Mouse (Mus musculus) kidney, postnatal 10 days (tissue): ENCODE results near the gene Slc20a1.

Source experiments
- DNase-seq: peaks from one replicate; pipeline ENCODE4 v3.0.0; 2021; ENCODE audit warnings: mixed read lengths

The Slc20a1 gene

DNA sequence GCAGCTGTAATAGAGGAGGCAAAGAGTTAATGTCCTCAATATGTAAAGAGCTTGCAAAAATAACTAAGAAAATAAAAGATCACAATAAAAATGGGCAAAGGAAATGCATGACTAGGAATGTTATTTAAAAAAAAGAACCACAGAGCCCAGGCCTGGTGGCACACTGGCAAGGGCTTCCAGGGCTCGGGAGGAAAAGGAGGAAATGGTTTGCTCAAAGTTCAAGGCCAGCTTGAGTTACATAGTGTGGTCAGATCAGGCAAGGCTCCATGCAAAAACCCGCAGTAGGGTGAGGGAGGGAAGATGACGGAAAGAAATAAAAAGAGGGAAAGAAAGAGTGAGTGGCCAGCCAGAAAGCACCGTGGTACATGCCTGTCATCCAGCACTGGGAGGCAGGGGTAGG is 30.0 kb downstream of the Slc20a1 start:
- DNase-seq = no peak

- no peak for DNase-seq
These were observed 30.8 kb downstream of the Slc20a1 start for GRCm38 (mm10) chr2:129229316-129229715.

DNA sequence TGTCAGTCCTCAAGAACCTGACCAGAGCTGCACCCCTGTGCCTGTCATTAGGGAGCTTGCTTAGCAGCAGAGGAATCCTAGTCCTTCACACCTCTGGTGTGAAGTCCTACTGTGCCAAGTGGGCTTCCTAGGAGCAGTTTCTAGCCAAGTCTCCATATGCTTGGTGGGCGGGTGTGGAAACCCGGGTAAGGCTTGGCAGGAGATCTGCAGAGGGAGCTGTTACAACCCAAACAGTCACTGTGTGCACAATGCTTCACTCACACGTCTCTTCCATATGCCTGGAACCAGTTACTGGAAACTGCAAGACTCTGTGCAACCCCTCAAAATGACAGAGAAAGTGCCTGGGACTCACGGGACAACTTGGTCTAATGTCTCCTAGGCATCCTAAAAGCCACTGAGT is 33.5 kb downstream of the Slc20a1 start:
- DNase-seq = no peak

DNA sequence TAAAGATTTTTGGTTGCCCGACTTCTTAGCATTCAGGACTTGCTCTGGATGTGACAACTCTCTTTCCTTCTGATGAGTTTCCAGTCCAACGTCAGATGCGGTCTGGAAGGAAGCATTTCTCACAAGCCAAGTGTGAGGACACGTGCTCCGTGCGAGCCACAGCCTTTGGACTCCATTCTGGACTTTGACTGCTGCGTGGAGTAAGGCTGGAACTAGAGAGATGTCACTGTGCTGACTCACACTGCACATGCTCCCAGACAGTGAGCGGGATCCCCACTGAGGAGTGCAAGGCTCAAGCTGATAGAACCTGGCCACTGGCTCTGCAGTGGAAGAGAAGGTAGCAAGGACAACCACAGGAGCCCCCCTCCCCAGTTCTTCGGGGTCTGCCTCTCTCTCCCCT is 33.9 kb downstream of the Slc20a1 start:
- DNase-seq = peak; percentile 73

DNA sequence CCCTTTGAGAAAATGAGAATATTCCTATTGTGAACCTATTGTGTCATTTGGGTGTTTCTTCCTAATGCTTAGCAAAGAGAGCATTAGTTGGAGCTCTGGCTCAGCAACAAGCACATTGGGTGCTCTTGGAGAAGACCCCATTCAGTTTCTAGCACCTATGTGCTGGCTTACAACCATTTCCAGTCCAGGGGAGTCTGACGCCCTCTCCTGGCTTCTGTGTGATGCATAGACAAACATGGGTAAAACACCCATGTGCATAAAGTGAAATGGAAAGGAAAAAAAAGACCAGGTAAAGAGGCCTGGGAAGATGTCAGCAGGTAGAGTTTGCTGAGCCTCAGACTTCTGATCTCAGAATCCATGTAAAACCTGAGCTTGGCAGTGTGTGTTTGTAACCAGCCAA is 34.7 kb downstream of the Slc20a1 start:
- DNase-seq = no peak

DNA sequence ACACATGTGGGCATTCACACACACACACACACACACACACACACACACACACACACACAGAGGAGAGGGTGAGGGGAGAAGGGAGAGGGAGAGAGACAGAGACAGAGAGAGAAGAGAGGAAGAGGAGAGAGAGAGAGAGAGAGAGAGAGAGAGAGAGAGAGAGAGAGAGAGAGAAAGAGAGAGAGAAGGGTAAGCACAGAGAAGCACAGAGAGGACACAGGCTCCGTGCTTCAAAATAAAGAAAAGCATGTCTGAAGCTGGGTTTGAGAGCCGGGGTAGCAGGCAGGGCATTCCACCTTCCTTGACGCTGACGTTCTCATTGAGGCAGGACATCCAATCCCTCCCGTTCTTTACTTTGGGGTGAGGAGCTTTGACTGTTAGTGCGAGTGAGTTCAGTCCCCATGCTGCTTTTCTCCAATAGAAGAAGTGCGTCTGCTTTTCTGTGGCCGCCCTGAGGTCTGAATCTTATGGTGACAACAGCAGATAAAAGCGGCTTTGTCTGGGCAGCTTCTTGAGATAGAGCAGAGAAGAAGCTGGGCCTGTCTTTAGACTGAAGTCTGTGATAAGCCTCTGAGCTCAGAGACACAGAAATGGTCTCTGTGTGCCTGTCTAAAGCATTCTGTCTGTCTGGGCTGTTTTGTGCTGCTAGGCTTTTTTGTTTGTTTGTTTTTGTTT is 35.4 kb downstream of the Slc20a1 start:
- no peak for DNase-seq

GRCm38 (mm10) chr2:129234731-129235130 is 36.2 kb downstream of the Slc20a1 start:
- DNase-seq = no peak

DNA sequence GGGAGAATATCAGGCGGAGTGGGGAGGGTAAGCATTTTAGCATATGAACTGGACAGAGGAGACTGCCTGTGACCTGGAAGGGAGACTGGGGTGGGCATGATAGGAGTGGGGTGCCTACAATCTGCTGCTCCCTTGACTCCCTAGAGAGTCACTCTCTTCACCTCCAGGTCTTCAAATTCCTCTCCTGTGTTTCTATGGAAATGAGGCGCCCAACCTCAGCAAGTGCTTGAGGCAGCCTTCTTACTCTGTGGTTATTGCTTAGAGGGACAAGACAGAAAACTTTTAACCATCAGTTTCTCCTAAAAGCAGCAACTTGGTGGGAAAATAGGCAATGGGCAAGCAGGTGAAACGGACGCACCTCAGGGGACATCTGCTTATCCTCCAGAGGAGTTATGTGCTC is 38.0 kb downstream of the Slc20a1 start:
- no peak for DNase-seq

DNA sequence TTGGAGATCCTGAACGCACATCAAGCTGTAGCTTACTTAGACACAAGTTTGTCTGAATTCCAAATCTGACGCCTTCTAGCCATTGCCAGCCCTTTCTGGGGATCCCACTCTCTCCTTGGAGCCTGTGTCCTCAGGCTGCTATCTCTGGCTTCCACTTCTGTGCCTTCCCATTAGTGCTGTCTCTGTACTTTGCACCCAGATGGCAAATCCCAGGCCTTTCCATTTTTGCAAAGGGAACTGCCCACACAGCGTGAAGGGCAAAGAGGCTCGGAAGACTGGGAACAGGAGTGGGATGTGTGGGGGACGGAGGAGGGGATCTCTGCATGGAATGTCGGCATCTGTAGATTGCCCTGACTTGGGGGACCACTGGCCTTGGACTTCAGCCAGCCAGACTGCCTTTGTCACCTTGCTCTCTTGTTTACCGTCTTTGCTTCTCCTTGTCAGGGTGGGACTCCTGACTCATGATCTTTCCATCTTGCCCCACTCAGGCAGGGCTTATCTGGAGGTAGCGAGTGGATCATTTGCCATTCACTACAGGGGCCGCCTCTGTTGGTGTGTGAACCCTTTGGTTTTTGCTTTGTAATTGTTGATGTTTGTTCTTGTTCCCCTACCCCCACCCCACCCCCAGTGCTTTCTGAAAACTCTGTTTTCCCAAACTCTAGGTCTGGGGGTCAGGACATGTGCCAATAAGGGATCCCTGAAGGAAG is 42.3 kb downstream of the Slc20a1 start:
- no peak for DNase-seq

DNA sequence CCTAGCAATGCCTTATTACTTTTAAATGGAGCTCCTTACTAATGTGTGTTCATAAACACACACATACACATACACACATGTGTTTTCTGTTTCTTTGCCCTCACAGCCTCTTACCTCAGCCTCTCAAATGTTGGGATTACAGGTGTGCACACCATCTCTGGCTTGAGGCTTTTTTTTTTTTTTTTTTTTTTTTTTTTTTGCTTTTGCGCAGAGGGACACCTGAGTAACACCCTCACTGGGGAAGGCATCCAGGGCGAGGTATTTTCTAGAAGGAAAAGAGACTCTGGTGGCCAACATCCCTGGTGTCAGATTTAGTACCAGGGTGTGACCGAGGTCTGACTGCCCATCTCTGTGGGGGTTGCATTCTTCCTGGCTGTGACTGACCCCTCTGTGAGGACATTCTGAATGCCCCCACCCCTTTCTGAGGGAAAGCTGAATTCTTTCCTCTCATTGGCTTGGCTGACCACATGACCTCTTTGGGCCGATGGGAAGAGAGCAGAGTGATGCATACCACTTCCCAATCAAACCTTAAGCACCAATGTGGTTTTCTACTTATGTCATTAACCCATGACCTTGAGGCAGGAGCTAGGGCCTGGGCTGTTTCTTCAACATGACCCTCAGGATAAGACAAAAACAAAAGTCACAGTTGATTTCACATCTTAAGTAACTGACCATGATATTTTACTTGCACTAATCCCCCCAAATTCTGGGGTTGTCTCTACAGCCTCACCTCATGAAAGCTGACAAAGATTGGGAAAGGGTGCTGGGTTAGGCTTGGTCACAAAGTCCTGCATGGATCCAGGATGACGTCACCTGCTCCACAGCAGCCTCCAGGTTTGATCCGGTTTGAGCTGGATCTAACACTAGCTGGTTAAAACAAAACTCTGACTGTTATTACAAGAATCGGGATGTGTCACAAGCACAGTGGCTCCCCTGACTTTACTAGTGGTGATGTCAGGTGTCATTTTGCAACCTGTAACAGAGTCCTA is 43.6 kb downstream of the Slc20a1 start:
- DNase-seq = peak; percentile 53

DNA sequence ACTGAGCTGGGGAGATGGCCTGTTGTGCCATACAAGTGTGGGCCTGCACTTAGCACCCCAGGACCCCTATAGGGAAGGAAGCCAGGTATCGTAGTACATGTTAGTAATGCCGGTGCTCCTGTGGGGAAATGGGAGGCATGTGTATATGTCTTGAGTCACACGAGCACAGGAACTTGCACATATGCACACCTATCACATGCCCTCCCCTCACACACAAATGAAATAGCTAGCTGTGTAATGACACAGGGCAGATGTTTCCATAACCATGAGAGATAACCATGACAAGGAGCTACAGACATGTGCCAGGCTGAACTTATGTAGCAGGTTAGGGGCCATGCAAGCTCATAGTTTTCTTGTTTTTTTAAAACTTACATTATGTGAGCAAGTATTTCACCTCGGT is 44.4 kb downstream of the Slc20a1 start:
- no peak for DNase-seq

DNA sequence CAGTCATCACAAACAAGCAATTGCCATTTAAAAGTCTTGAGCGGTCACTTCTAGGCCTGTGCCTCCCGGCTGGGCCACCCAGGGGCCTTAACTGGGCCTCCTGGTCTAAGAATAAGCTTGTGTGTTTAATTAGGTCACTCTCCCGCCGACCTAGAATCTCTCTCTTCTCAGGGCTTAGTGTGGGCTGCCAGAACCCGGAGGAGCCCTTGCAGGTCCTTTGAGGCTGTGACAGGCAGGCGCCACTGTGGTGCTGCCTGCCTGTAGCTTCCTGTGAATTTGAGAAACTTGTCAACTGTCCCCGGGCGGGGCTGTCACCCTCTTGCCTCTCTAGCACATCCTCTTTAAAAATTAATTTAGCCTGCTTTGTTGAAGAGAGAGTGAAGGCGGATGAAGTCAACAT is 45.2 kb downstream of the Slc20a1 start:
- DNase-seq = peak; percentile 42

DNA sequence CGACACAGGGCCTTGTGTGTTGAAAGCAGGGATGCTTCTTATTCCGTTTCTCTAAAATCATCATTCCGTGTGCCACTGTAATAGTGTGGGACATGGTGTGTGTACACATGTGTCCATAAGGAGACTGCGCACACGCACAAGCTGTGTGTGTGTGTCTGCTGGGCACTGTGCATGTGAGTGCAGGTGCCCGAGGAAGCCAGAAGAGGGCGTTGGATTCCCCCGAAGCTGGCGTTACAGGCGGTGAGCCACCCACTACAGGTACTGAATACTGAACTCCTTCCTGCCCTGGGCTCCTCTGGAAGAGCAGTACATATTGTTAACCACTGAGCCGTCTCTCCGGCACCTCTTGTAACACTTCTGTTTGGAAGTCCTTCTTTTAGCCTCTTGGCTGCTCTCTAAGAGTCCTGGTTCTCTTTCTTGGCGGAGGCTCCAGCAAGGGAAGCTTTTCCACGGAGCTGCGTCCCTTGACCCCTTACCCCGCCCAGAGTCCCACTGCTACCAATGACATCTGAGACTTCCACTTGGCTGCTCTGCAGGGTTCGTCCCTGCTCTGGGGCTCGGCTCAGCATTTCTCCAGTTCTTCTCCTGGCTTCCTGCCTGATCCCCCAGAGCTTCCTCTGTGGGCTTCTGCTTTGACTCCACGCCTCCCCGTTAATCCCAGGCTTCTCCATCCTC is 46.0 kb downstream of the Slc20a1 start:
- peak; percentile 44 for DNase-seq

DNA sequence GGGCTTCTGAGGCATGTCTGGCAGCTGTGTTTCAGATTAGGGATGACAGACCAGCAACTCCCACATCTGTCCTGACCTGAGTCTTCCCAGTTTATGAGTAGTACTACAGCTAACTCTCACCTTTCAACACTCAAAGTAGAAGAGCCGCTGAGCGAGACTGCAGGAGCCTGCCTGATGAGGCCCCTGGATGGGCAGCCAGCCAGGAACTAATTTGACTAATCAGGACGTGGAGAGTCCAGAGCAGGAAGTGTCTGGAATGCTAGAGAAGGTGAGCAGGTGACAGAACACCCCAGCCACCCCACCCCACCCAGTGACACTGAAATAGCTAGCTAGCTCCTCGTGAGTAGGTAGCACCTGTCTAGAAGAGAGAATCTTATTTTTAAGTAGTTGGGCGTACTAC is 47.1 kb downstream of the Slc20a1 start:
- peak; percentile 66 for DNase-seq

GRCm38 (mm10) chr2:129246436-129246835 is 47.9 kb downstream of the Slc20a1 start:
- DNase-seq = no peak

DNA sequence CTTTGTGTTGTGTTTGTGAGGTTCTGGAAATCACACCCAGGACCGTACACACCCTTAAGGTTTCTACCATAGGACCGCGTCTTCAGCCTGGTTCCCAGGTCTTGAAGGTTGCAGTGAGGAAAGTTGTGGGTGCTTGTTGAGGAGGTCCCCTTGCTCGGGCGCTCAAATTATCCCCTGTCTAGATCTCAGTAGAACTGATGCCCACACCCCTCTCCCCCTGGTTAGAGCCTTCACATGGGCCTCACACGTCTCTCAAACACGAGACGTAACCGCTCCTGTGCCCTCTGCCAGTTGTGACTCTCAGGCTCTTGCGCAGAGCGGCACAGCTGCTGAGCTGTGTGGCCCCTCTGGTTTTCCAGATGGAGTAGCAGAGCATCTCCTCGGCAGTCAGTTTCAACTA is 48.4 kb downstream of the Slc20a1 start:
- DNase-seq = no peak

GRCm38 (mm10) chr2:129247707-129248121 is 49.1 kb downstream of the Slc20a1 start:
- DNase-seq = peak; percentile 37

- DNase-seq = no peak
These were observed 50.8 kb downstream of the Slc20a1 start for GRCm38 (mm10) chr2:129249321-129249720.

DNA sequence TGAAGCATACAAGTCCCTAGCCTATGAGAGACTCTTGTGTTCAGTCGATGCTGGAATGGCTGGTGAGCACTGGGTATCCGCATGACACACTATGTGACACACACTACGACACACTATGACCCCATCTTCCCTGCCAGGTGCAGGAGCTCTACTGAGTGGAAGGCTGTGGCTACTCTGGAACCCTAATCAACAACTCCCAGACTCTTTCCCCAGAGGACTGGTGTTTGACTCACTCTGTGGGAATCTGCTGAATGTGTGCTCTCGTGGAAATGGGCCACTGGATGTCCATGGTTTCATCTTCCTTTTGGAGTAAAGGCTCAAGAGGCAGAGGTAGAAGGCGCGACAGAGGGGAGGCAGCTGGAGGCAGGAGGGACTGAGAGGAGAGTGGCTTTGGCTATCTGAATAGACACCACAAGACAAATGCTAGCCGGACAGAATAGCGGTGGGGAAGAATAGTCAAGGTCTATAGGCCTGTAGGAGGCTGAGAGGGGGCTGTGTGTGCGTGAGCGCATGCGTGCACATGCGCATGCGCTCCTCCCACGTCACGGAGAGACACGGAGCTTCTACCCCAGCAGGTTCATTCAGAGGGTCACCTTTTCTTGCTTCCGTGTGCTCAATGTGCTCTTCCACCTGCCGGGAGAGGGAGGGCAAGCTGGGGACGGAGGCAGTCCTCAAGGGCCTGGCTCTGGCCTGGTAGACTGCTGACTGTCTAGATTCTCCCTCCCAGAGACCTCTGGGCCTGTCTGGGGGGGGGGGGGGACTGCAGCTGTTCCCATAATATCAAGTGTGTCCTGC is 54.5 kb downstream of the Slc20a1 start:
- no peak for DNase-seq

DNA sequence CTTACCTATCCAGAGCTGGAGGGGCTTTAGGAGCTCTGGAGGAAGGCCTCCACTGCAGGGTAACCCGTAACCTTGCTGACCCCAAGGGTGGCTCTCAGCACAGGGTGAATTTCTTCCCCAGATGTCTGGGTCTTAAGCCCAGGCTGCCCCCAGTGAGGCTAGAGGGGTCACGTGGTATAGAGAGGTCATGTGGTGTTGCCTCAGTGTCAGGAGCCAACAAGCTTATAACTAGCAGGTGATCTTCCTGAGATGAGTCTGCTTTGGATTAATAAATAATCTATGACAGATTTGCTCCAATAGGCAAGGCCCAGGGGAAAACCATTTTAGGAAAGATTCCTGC is 55.0 kb downstream of the Slc20a1 start:
- no peak for DNase-seq

DNA sequence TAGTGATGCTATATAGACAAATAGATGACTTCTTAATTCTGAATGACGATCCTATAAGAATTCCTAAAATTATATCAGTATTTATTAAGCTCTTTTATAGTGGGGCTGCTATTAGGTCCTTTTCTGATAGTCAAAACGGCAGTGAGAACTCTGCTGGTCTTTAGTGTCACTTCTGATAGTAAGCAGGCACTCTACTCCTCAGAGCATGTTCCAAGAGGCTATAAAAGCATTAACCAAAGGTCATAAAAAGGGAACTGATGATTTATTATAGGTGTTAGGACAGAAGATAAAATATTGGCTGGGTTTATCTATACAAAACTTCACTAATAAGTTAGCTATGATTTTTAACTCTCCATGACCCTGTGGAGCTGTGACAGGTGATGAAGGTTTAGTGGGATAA is 55.5 kb downstream of the Slc20a1 start:
- DNase-seq = no peak

DNA sequence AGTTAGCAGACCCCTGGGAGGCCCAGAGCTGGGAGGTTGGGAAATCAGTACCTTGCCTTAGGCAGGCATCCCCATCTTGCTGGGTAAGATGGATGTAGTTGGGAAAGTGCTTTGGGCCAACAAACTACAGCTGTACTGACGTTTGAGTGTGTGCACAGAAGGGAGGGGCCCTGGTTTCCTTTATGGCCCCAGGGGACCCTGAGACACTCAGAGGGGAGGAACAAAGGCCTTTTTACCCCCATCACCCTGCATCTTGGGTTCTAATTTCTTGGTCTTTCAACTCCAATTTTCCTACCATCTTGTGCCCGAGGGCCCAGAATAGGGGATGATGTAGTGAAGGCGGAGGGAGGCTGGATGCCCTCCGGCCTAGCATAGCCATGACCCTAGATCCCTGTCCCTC is 57.4 kb downstream of the Slc20a1 start:
- DNase-seq = no peak
